Mouse (Mus musculus): Measurements from ENCODE around the gene Olfr1019. TPM values are rescaled to one million over a fixed set of nuclear protein-coding genes. Genes with fewer than 3 reads are reported as not detected.

Gene Olfr1019
- polyA plus RNA-seq (2015; fragmentation: Nextera tagmentation; extraction: Ambion mirVana): not detected in 2 replicates

GRCm38 (mm10) chr2:85845383-85845782, at the start of gene Olfr1019:
Gene Olfr1019 (minus strand): TSS chr2:85845483.
- no peak within 1 kb of the TSS for H3K9ac ChIP-seq
- no peaks in the 10 kb centered on the region for H3K27me3 ChIP-seq (replicated peaks)
- H3K9me3 ChIP-seq: no peaks in the 10 kb centered on the region
- no peak within 1 kb of the TSS for H3K27ac ChIP-seq
- H3K4me2 ChIP-seq: no peak within 1 kb of the TSS
- H3K4me3 ChIP-seq: no peak within 1 kb of the TSS
- no peaks in the 10 kb centered on the region for H3K36me3 ChIP-seq (replicated peaks)
- no peaks in the 10 kb centered on the region for H3K4me1 ChIP-seq
- no peak for ATAC-seq (replicated peaks)

GRCm38 (mm10) chr2:85885340-85885739, 40.1 kb upstream of the Olfr1019 start, which contains the start of gene Olfr1023:
Gene Olfr1023 (plus strand): TSS chr2:85885640.
- Histone ChIP-seq H3K27ac (no peak within 1 kb of the TSS), H3K4me1 (no peaks in the 10 kb centered on the region), H3K4me3 (no peak within 1 kb of the TSS), H3K4me2 (no peak within 1 kb of the TSS), H3K9ac (no peak within 1 kb of the TSS), H3K27me3 (replicated peaks) (no peaks in the 10 kb centered on the region), H3K36me3 (replicated peaks) (no peaks in the 10 kb centered on the region), H3K9me3 (no peaks in the 10 kb centered on the region)
- no peak for ATAC-seq (replicated peaks)
- 78% methylated on average over 2 of the region's 2 CpGs for WGBS

- Histone ChIP-seq H3K36me3 (replicated peaks) (no peaks in the 10 kb centered on the region), H3K9me3 (no peaks in the 10 kb centered on the region), H3K4me3 (no peak within 1 kb of the TSS), H3K9ac (no peak within 1 kb of the TSS), H3K27ac (no peak within 1 kb of the TSS), H3K27me3 (replicated peaks) (no peaks in the 10 kb centered on the region), H3K4me1 (no peaks in the 10 kb centered on the region), H3K4me2 (no peak within 1 kb of the TSS)
- ATAC-seq (replicated peaks): no peak
- 70% methylated on average over 2 of the region's 2 CpGs for WGBS
These were observed 23.0 kb upstream of the Olfr1019 start, which contains the start of gene Olfr1022 for GRCm38 (mm10) chr2:85868294-85868693. Gene Olfr1022 (plus strand): TSS chr2:85868594.

- ATAC-seq (replicated peaks): no peak
- no peaks in the 10 kb centered on the region for H3K27me3 ChIP-seq (replicated peaks)
- no peak within 1 kb of the TSS for H3K9ac ChIP-seq
- no peak within 1 kb of the TSS for H3K4me2 ChIP-seq
- no peaks in the 10 kb centered on the region for H3K36me3 ChIP-seq (replicated peaks)
- 78% methylated on average over 1 of the region's 1 CpGs for WGBS
- no peaks in the 10 kb centered on the region for H3K4me1 ChIP-seq
- no peak within 1 kb of the TSS for H3K27ac ChIP-seq
- no peak within 1 kb of the TSS for H3K4me3 ChIP-seq
- H3K9me3 ChIP-seq: no peaks in the 10 kb centered on the region
These were observed 1.4 kb upstream of the Olfr1019 start, which contains the start of gene Olfr1020 for GRCm38 (mm10) chr2:85846730-85847129. Gene Olfr1020 (plus strand): TSS chr2:85847030.

GRCm38 (mm10) chr2:85818179-85818578, 27.1 kb downstream of the Olfr1019 start, which contains the start of gene Olfr1018:
Gene Olfr1018 (plus strand): TSS chr2:85818479.
- H3K4me3 ChIP-seq: no peak within 1 kb of the TSS
- no peak within 1 kb of the TSS for H3K4me2 ChIP-seq
- H3K4me1 ChIP-seq: no peaks in the 10 kb centered on the region
- no peaks in the 10 kb centered on the region for H3K9me3 ChIP-seq
- H3K27ac ChIP-seq: no peak within 1 kb of the TSS
- no peak for ATAC-seq (replicated peaks)
- H3K9ac ChIP-seq: no peak within 1 kb of the TSS
- H3K27me3 ChIP-seq (replicated peaks): no peaks in the 10 kb centered on the region
- H3K36me3 ChIP-seq (replicated peaks): no peaks in the 10 kb centered on the region

GRCm38 (mm10) chr2:85804501-85804900, 40.8 kb downstream of the Olfr1019 start:
- Histone ChIP-seq H3K9me3 (no peaks in the 10 kb centered on the region), H3K36me3 (replicated peaks) (no peaks in the 10 kb centered on the region), H3K27ac (no peak overlapping the region), H3K4me1 (no peaks in the 10 kb centered on the region), H3K9ac (no peak overlapping the region), H3K4me2 (no peak overlapping the region), H3K27me3 (replicated peaks) (no peaks in the 10 kb centered on the region), H3K4me3 (no peak overlapping the region)
- 95% methylated on average over 4 of the region's 4 CpGs for WGBS
- no peak for ATAC-seq (replicated peaks)

- Histone ChIP-seq H3K4me1 (no peaks in the 10 kb centered on the region), H3K9ac (no peak within 1 kb of the TSS), H3K27me3 (replicated peaks) (no peaks in the 10 kb centered on the region), H3K9me3 (no peaks in the 10 kb centered on the region), H3K27ac (no peak within 1 kb of the TSS), H3K4me3 (no peak within 1 kb of the TSS), H3K4me2 (no peak within 1 kb of the TSS), H3K36me3 (replicated peaks) (no peaks in the 10 kb centered on the region)
- 95% methylated on average over 2 of the region's 2 CpGs for WGBS
- ATAC-seq (replicated peaks): no peak
These were observed 42.8 kb downstream of the Olfr1019 start, which contains the start of gene Olfr1016 for GRCm38 (mm10) chr2:85802444-85802843. Gene Olfr1016 (minus strand): TSS chr2:85802544.

GRCm38 (mm10) chr2:85792331-85792730, 53.0 kb downstream of the Olfr1019 start:
- 13% methylated on average over 2 of the region's 2 CpGs for WGBS
- Histone ChIP-seq H3K9ac (no peak overlapping the region), H3K4me3 (no peak overlapping the region), H3K27ac (no peak overlapping the region), H3K4me1 (no peaks in the 10 kb centered on the region), H3K27me3 (replicated peaks) (no peaks in the 10 kb centered on the region), H3K9me3 (no peaks in the 10 kb centered on the region), H3K4me2 (no peak overlapping the region), H3K36me3 (replicated peaks) (no peaks in the 10 kb centered on the region)
- peak; percentile 71; the same call in 1 of the 2 replicates for ATAC-seq (replicated peaks)

Other genes with a start within 250 kb of the Olfr1019 start
- not detected in 2 replicates for gene Olfr1000, start 233.6 kb downstream of the Olfr1019 start, polyA plus RNA-seq (2015; fragmentation: Nextera tagmentation; extraction: Ambion mirVana)
- not detected in 2 replicates for gene Olfr1002, start 194.8 kb downstream of the Olfr1019 start, polyA plus RNA-seq (2015; fragmentation: Nextera tagmentation; extraction: Ambion mirVana)
- gene Olfr154, start 181.0 kb downstream of the Olfr1019 start, polyA plus RNA-seq (2015; fragmentation: Nextera tagmentation; extraction: Ambion mirVana): not detected in 2 replicates
- not detected in 2 replicates for gene Olfr1006, start 166.7 kb downstream of the Olfr1019 start, polyA plus RNA-seq (2015; fragmentation: Nextera tagmentation; extraction: Ambion mirVana)
- not detected in 2 replicates for gene Olfr1008, start 156.1 kb downstream of the Olfr1019 start, polyA plus RNA-seq (2015; fragmentation: Nextera tagmentation; extraction: Ambion mirVana)
- gene Olfr1009, start 130.1 kb downstream of the Olfr1019 start, polyA plus RNA-seq (2015; fragmentation: Nextera tagmentation; extraction: Ambion mirVana): not detected in 2 replicates
- not detected in 2 replicates for gene Olfr1012, start 82.7 kb downstream of the Olfr1019 start, polyA plus RNA-seq (2015; fragmentation: Nextera tagmentation; extraction: Ambion mirVana)
- not detected in 2 replicates for gene Olfr1013, start 78.4 kb downstream of the Olfr1019 start, polyA plus RNA-seq (2015; fragmentation: Nextera tagmentation; extraction: Ambion mirVana)
- not detected in 2 replicates for gene Olfr1014, start 72.8 kb downstream of the Olfr1019 start, polyA plus RNA-seq (2015; fragmentation: Nextera tagmentation; extraction: Ambion mirVana)
- gene Olfr1015, start 63.5 kb downstream of the Olfr1019 start, polyA plus RNA-seq (2015; fragmentation: Nextera tagmentation; extraction: Ambion mirVana): not detected in 2 replicates
- not detected in 2 replicates for gene Olfr1016, start 42.9 kb downstream of the Olfr1019 start, polyA plus RNA-seq (2015; fragmentation: Nextera tagmentation; extraction: Ambion mirVana)
- not detected in 2 replicates for gene Olfr1018, start 27.0 kb downstream of the Olfr1019 start, polyA plus RNA-seq (2015; fragmentation: Nextera tagmentation; extraction: Ambion mirVana)
- gene Olfr1020, start 1.5 kb upstream of the Olfr1019 start, polyA plus RNA-seq (2015; fragmentation: Nextera tagmentation; extraction: Ambion mirVana): not detected in 2 replicates
- gene Olfr1022, start 23.1 kb upstream of the Olfr1019 start, polyA plus RNA-seq (2015; fragmentation: Nextera tagmentation; extraction: Ambion mirVana): not detected in 2 replicates
- gene Olfr1023, start 40.2 kb upstream of the Olfr1019 start, polyA plus RNA-seq (2015; fragmentation: Nextera tagmentation; extraction: Ambion mirVana): not detected in 2 replicates
- gene Olfr1024, start 59.6 kb upstream of the Olfr1019 start, polyA plus RNA-seq (2015; fragmentation: Nextera tagmentation; extraction: Ambion mirVana): not detected in 2 replicates
- gene Olfr1025-ps1, start 69.7 kb upstream of the Olfr1019 start, polyA plus RNA-seq (2015; fragmentation: Nextera tagmentation; extraction: Ambion mirVana): not detected in 2 replicates
- gene Olfr1026, start 76.1 kb upstream of the Olfr1019 start, polyA plus RNA-seq (2015; fragmentation: Nextera tagmentation; extraction: Ambion mirVana): not detected in 2 replicates
- gene Olfr1028, start 105.0 kb upstream of the Olfr1019 start, polyA plus RNA-seq (2015; fragmentation: Nextera tagmentation; extraction: Ambion mirVana): not detected in 2 replicates
- not detected in 2 replicates for gene Olfr1029, start 128.4 kb upstream of the Olfr1019 start, polyA plus RNA-seq (2015; fragmentation: Nextera tagmentation; extraction: Ambion mirVana)
- not detected in 2 replicates for gene Olfr1030, start 133.8 kb upstream of the Olfr1019 start, polyA plus RNA-seq (2015; fragmentation: Nextera tagmentation; extraction: Ambion mirVana)
- gene Olfr1031, start 144.8 kb upstream of the Olfr1019 start, polyA plus RNA-seq (2015; fragmentation: Nextera tagmentation; extraction: Ambion mirVana): not detected in 2 replicates
- not detected in 2 replicates for gene Olfr1032, start 160.1 kb upstream of the Olfr1019 start, polyA plus RNA-seq (2015; fragmentation: Nextera tagmentation; extraction: Ambion mirVana)
- not detected in 2 replicates for gene Olfr1033, start 175.2 kb upstream of the Olfr1019 start, polyA plus RNA-seq (2015; fragmentation: Nextera tagmentation; extraction: Ambion mirVana)
- gene Olfr1034, start 200.4 kb upstream of the Olfr1019 start, polyA plus RNA-seq (2015; fragmentation: Nextera tagmentation; extraction: Ambion mirVana): not detected in 2 replicates
- not detected in 2 replicates for gene Olfr1036, start 228.5 kb upstream of the Olfr1019 start, polyA plus RNA-seq (2015; fragmentation: Nextera tagmentation; extraction: Ambion mirVana)
- not detected in 2 replicates for gene Olfr1037, start 241.9 kb upstream of the Olfr1019 start, polyA plus RNA-seq (2015; fragmentation: Nextera tagmentation; extraction: Ambion mirVana)